Mouse (Mus musculus) hindbrain, embryonic 14.5 days (tissue): ENCODE results near the gene E130308A19Rik. TPM values are rescaled to one million over a fixed set of nuclear protein-coding genes. Genes with fewer than 3 reads are reported as not detected.

ENCODE experiments used
- ATAC-seq: fragments of 200-750 bp; cut with Nextera tagmentation; 2 replicates; pipeline ENCODE4 v1.8.0; 2017; ENCODE audit warnings: moderate number of reproducible peaks, mild to moderate bottlenecking, moderate TSS enrichment, moderate library complexity; ENCODE audit not compliant: low FRiP score
- DNase-seq: peaks from one replicate; pipeline ENCODE4 v3.0.0-alpha.2; 2015; ENCODE audit warnings: low spot score
- H3K27ac ChIP-seq: fragments of 300-500 bp; sonication (generic); 2 replicates; pipeline ENCODE4 v1.5.1; 2014; ENCODE audit warnings: mild to moderate bottlenecking, moderate library complexity
- H3K27me3 ChIP-seq: fragments of 300-500 bp; sonication (generic); 2 replicates; pipeline ENCODE4 v1.6.1; 2014; ENCODE audit warnings: mild to moderate bottlenecking, low read length, mixed read lengths; ENCODE audit not compliant: control insufficient read depth, insufficient read depth
- H3K36me3 ChIP-seq: fragments of 300-500 bp; sonication (generic); replicated peaks from 2 replicates; pipeline ENCODE4 v1.6.1; 2014; ENCODE audit not compliant: control insufficient read depth, insufficient read depth
- H3K4me1 ChIP-seq: fragments of 300-500 bp; sonication (generic); replicated peaks from 2 replicates; pipeline ENCODE4 v1.6.1; 2014; ENCODE audit warnings: antibody characterized with exemption, low read length, mixed read lengths; ENCODE audit not compliant: control insufficient read depth, insufficient read depth
- H3K4me2 ChIP-seq: fragments of 300-500 bp; sonication (generic); replicated peaks from 2 replicates; pipeline ENCODE4 v1.6.1; 2014; ENCODE audit warnings: mild to moderate bottlenecking, moderate library complexity
- H3K4me3 ChIP-seq: fragments of 300-500 bp; sonication (generic); replicated peaks from 2 replicates; pipeline ENCODE4 v1.5.1; 2014; ENCODE audit warnings: mild to moderate bottlenecking, low read length
- H3K9ac ChIP-seq: fragments of 300-500 bp; sonication (generic); 2 replicates; pipeline ENCODE4 v1.6.1; 2014
- H3K9me3 ChIP-seq: fragments of 300-500 bp; sonication (generic); 2 replicates; pipeline ENCODE4 v1.6.1; 2016; ENCODE audit warnings: low read length; ENCODE audit not compliant: control insufficient read depth
- WGBS: fragments of 180-500 bp; shearing (Covaris S2); extraction: QIAGEN DNeasy Blood & Tissue Kit; methylation state at CpG from one replicate; pipeline ENCODE4 v1.1.7; 2014; 5-methylcytosine and 5-hydroxymethylcytosine counted together
- polyA plus RNA-seq: library from polyadenylated mRNA; unstranded; fragments of >200 nt; fragmentation: Nextera tagmentation; extraction: Ambion mirVana; gene quantifications from 2 replicates; pipeline ENCODE4 v1.2.1, GENCODE M21; 2014

E130308A19Rik gene
- polyA plus RNA-seq, 1 experiment from 2014 or later: 59.9 TPM

- Histone ChIP-seq H3K4me3 (no peak overlapping the region), H3K9me3 (no peaks in the 10 kb centered on the region), H3K9ac (no peak overlapping the region), H3K27ac (no peak overlapping the region), H3K4me1 (no peaks in the 10 kb centered on the region), H3K27me3 (no peaks in the 10 kb centered on the region), H3K4me2 (no peak overlapping the region), H3K36me3 (peaks cover 23% of the 10 kb centered on the region; the same call in 1 of the 2 replicates)
- no peak for ATAC-seq
- no peak for DNase-seq
- WGBS: 92% methylated on average over 2 of the region's 2 CpGs
These were observed 29.5 kb upstream of the E130308A19Rik start for GRCm38 (mm10) chr4:59596556-59596955.

GRCm38 (mm10) chr4:59602704-59603103 lies 23.3 kb upstream of the E130308A19Rik start:
- H3K4me2 ChIP-seq: no peak overlapping the region
- H3K9ac ChIP-seq: no peak overlapping the region
- WGBS: 90% methylated on average over 4 of the region's 4 CpGs
- no peak overlapping the region for H3K27ac ChIP-seq
- no peak overlapping the region for H3K4me3 ChIP-seq
- H3K4me1 ChIP-seq: no peaks in the 10 kb centered on the region
- ATAC-seq (no peak), DNase-seq (no peak)
- no peaks in the 10 kb centered on the region for H3K27me3 ChIP-seq
- H3K9me3 ChIP-seq: no peaks in the 10 kb centered on the region
- peaks cover 14% of the 10 kb centered on the region; the same call in 1 of the 2 replicates for H3K36me3 ChIP-seq

- H3K4me1 ChIP-seq: no peaks in the 10 kb centered on the region
- no peaks in the 10 kb centered on the region for H3K27me3 ChIP-seq
- no peaks in the 10 kb centered on the region for H3K9me3 ChIP-seq
- H3K4me2 ChIP-seq: no peak overlapping the region
- H3K27ac ChIP-seq: no peak overlapping the region
- DNase-seq (no peak), ATAC-seq (no peak)
- peaks cover 10% of the 10 kb centered on the region; the same call in 1 of the 2 replicates for H3K36me3 ChIP-seq
- H3K4me3 ChIP-seq: no peak overlapping the region
- no peak overlapping the region for H3K9ac ChIP-seq
- 62% methylated on average over 3 of the region's 3 CpGs for WGBS
These were observed 21.1 kb upstream of the E130308A19Rik start for GRCm38 (mm10) chr4:59604892-59605291.

DNA sequence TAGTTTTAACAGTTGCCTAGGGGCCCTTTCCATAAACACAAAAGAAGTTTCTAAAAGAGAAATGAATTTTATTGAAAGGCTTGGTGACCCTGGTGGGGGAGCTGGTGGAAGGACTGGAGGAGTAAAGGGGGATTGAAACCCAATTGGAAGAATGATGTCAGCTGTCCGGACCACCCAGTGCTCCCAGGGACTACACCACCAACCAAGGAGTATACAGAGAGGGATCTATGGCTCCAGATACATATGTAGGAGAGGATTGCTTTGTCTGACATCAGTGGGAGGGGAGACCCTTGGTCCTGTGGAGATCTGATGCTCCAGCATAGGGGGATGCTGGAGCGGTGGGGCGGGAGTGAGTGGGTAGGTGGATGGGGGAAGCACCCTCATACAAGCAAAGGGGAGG lies 20.5 kb upstream of the E130308A19Rik start:
- Histone ChIP-seq H3K27me3 (no peaks in the 10 kb centered on the region), H3K4me2 (no peak overlapping the region), H3K36me3 (peaks cover 11% of the 10 kb centered on the region; the same call in 1 of the 2 replicates), H3K4me1 (no peaks in the 10 kb centered on the region), H3K27ac (no peak overlapping the region), H3K9me3 (no peaks in the 10 kb centered on the region), H3K9ac (no peak overlapping the region), H3K4me3 (no peak overlapping the region)
- WGBS: 93% methylated on average over 3 of the region's 3 CpGs
- ATAC-seq: no peak
- DNase-seq: no peak

- no peaks in the 10 kb centered on the region for H3K4me1 ChIP-seq
- no peaks in the 10 kb centered on the region for H3K9me3 ChIP-seq
- H3K36me3 ChIP-seq: peaks cover 16% of the 10 kb centered on the region
- no peak overlapping the region for H3K4me2 ChIP-seq
- H3K27ac ChIP-seq: no peak overlapping the region
- no peak overlapping the region for H3K4me3 ChIP-seq
- no peak overlapping the region for H3K9ac ChIP-seq
- ATAC-seq (no peak), DNase-seq (no peak)
- H3K27me3 ChIP-seq: no peaks in the 10 kb centered on the region
- 84% methylated on average over 3 of the region's 3 CpGs for WGBS
These were observed 15.6 kb upstream of the E130308A19Rik start for GRCm38 (mm10) chr4:59610411-59610810.

DNA sequence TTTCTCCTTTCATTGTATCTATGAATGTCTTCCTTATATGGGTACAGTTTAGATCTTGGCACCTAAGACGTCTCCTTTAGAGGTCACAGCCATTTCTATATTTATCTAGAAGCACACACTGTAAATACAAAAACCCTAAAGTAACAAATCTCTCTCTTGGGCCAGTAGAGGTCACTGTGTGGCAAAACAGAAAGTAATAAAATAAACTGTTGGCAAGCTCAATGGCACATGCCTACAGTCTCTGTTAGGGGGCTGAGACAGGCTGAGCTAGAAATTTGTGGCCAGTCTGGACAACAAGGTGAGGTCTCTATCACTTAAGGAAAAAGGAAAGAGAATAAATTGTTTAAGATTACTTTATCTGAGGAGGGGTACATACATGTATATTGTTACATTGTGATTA lies 11.0 kb upstream of the E130308A19Rik start:
- H3K4me2 ChIP-seq: no peak overlapping the region
- ATAC-seq (no peak), DNase-seq (peak; percentile 58)
- 44% methylated on average over 1 of the region's 1 CpGs for WGBS
- H3K9me3 ChIP-seq: no peaks in the 10 kb centered on the region
- H3K36me3 ChIP-seq: peaks cover 13% of the 10 kb centered on the region
- H3K27ac ChIP-seq: no peak overlapping the region
- no peak overlapping the region for H3K4me3 ChIP-seq
- no peaks in the 10 kb centered on the region for H3K27me3 ChIP-seq
- no peaks in the 10 kb centered on the region for H3K4me1 ChIP-seq
- no peak overlapping the region for H3K9ac ChIP-seq

DNA sequence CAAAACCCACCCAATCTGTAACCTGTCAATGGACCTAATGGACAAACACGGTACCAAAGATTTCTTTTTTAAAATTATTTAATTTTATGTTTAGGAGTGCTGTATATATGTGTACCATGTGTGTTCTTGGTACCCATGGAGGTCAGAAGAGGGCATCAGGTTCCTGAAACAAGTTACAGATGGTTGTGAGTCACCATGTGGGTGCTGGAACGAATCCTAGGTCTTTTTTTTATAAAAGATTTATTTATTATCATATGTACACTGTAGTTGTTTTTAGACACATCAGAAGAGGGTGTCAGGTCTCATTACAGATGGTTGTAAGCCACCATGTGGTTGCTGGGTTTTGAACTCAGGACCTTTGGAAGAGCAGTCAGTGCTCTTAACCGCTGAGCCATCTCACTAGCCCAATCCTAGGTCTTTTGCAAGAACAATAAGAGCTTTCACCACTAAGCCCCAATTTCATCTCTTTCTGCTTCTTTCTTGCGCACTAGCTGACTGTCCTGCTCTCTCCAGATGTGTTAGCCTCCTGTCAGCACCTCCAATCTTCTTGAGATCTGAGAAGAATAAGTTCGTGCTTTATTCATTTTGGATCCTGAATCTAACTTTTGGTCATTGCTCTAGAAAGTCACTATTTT lies 6.3 kb upstream of the E130308A19Rik start:
- peaks cover 4% of the 10 kb centered on the region; the same call in 1 of the 2 replicates for H3K36me3 ChIP-seq
- H3K9me3 ChIP-seq: no peaks in the 10 kb centered on the region
- H3K9ac ChIP-seq: no peak overlapping the region
- H3K4me2 ChIP-seq: no peak overlapping the region
- ATAC-seq (no peak), DNase-seq (no peak)
- WGBS: 93% methylated on average over 5 of the region's 5 CpGs
- H3K27me3 ChIP-seq: no peaks in the 10 kb centered on the region
- no peaks in the 10 kb centered on the region for H3K4me1 ChIP-seq
- H3K27ac ChIP-seq: no peak overlapping the region
- H3K4me3 ChIP-seq: no peak overlapping the region

GRCm38 (mm10) chr4:59625676-59625997 lies 374 bp upstream of the E130308A19Rik start:
- Histone ChIP-seq H3K36me3 (no peaks in the 10 kb centered on the region), H3K4me1 (peaks cover 32% of the 10 kb centered on the region), H3K9ac (peak overlapping the region; percentile 98), H3K9me3 (no peaks in the 10 kb centered on the region), H3K4me3 (peak overlapping the region; percentile 98), H3K27ac (peak overlapping the region; percentile 96), H3K4me2 (peak overlapping the region; percentile 84), H3K27me3 (no peaks in the 10 kb centered on the region)
- DNase-seq: no peak
- peak; percentile 77; the same call in 1 of the 2 replicates for ATAC-seq
- WGBS: 3% methylated on average over 18 of the region's 18 CpGs

DNA sequence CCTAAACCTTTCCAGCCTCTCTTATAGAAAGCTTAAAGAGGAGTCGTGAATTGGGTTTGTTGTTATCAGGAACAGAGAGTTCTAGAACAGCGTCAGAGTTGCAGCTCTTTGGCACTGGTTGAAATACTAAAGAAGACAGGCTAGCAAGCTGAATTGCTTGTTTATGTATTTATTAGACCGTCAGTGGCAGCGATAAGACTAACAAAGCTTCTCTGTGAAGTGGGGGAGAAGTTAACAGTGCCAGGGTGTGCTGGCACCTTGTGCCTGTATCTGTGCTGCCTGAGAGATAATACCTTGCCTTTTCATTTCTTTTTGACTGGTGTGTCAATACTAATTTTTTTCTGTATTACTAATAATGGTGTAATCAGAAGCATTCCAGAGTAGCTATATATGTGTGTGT lies 2.2 kb downstream of the E130308A19Rik start:
- DNase-seq (no peak), ATAC-seq (no peak)
- H3K27ac ChIP-seq: no peak overlapping the region
- H3K4me3 ChIP-seq: no peak overlapping the region; the same call in 1 of the 2 replicates
- no peaks in the 10 kb centered on the region for H3K36me3 ChIP-seq
- H3K4me1 ChIP-seq: peaks cover 35% of the 10 kb centered on the region
- 35% methylated on average over 4 of the region's 4 CpGs for WGBS
- no peaks in the 10 kb centered on the region for H3K27me3 ChIP-seq
- peak overlapping the region; percentile 46 for H3K4me2 ChIP-seq
- no peaks in the 10 kb centered on the region for H3K9me3 ChIP-seq
- H3K9ac ChIP-seq: peak overlapping the region; percentile 16; the same call in 1 of the 2 replicates
